Mouse (Mus musculus) liver, embryonic 13.5 days (tissue): ENCODE data around the gene Asap2. TPM values are rescaled to one million over a fixed set of nuclear protein-coding genes. Genes with fewer than 3 reads are reported as not detected.

ENCODE experiments used
- ATAC-seq: fragments of 200-750 bp; cut with Nextera tagmentation; 2 replicates; pipeline ENCODE4 v1.8.0; 2017; ENCODE audit warnings: low read depth, mild to moderate bottlenecking, moderate number of reproducible peaks, moderate library complexity
- DNase-seq: peaks from one replicate; pipeline ENCODE4 v3.0.0; 2022
- H3K27ac ChIP-seq: fragments of 300-500 bp; sonication (generic); 2 replicates; pipeline ENCODE4 v1.5.1; 2015; ENCODE audit warnings: moderate library complexity, mild to moderate bottlenecking, inconsistent platforms
- H3K27me3 ChIP-seq: fragments of 300-500 bp; sonication (generic); 2 replicates; pipeline ENCODE4 v1.6.1; 2015; ENCODE audit warnings: mild to moderate bottlenecking, inconsistent platforms
- H3K36me3 ChIP-seq: fragments of 300-500 bp; sonication (generic); 2 replicates; pipeline ENCODE4 v1.6.1; 2015; ENCODE audit warnings: mild to moderate bottlenecking, inconsistent platforms
- H3K4me1 ChIP-seq: fragments of 300-500 bp; sonication (generic); replicated peaks from 2 replicates; pipeline ENCODE4 v1.6.1; 2015; ENCODE audit warnings: inconsistent platforms
- H3K4me2 ChIP-seq: fragments of 300-500 bp; sonication (generic); 2 replicates; pipeline ENCODE4 v1.6.1; 2015; ENCODE audit warnings: inconsistent platforms, mild to moderate bottlenecking, moderate library complexity
- H3K4me3 ChIP-seq: fragments of 300-500 bp; sonication (generic); replicated peaks from 2 replicates; pipeline ENCODE4 v1.5.1; 2015; ENCODE audit warnings: mild to moderate bottlenecking, inconsistent platforms
- H3K9ac ChIP-seq: fragments of 300-500 bp; sonication (generic); 2 replicates; pipeline ENCODE4 v1.6.1; 2015; ENCODE audit warnings: mild to moderate bottlenecking, inconsistent platforms
- H3K9me3 ChIP-seq: fragments of 300-500 bp; sonication (generic); replicated peaks from 2 replicates; pipeline ENCODE4 v1.6.1; 2016; ENCODE audit warnings: inconsistent platforms
- WGBS: fragments of 180-500 bp; shearing (Covaris S2); methylation state at CpG from one replicate; pipeline ENCODE4 v1.1.7; 2015; ENCODE audit not compliant: insufficient replicate concordance; 5-methylcytosine and 5-hydroxymethylcytosine counted together
- polyA plus RNA-seq: library from polyadenylated mRNA; unstranded; fragments of >200 nt; fragmentation: Nextera tagmentation; extraction: Ambion mirVana; gene quantifications from 2 replicates; pipeline ENCODE4 v1.2.1, GENCODE M21; 2015

Gene Asap2
- polyA plus RNA-seq, 1 experiment from 2014 or later, result 1.1 TPM

DNA sequence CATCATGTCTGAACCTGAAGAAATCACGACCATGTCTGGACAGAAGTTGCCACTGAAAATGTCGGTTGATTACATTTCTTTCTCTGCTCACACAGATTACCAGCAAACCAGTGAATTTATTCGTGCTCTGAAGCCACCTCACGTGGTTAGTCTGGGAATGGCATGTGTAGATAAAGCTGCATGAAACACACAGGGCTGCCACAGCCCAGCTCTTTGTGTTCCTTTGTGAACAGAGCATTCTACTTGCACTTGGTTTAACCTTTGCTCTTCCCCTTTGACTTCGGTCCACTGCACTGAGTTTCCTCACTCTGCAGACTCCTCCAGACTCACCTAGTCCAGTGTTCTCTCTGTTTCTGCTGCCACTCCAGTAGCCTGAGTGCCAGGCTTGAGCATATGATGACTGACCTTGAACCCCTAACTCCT lies 312.1 kb downstream of the Asap2 start:
- Histone ChIP-seq H3K9ac (no peak overlapping the region), H3K27me3 (no peaks in the 10 kb centered on the region), H3K4me2 (no peak overlapping the region), H3K36me3 (peaks cover 86% of the 10 kb centered on the region), H3K4me3 (no peak overlapping the region), H3K27ac (no peak overlapping the region), H3K9me3 (no peaks in the 10 kb centered on the region), H3K4me1 (peaks cover 15% of the 10 kb centered on the region)
- WGBS, result 24% methylated on average over 5 of the region's 5 CpGs
- DNase-seq, result no peak
- ATAC-seq, result peak; percentile 57

- H3K4me3 ChIP-seq, result no peak overlapping the region
- ATAC-seq, result no peak
- H3K27me3 ChIP-seq, result no peaks in the 10 kb centered on the region
- H3K4me1 ChIP-seq, result peaks cover 15% of the 10 kb centered on the region
- no peak for DNase-seq
- 75% methylated on average over 4 of the region's 4 CpGs for WGBS
- H3K4me2 ChIP-seq, result no peak overlapping the region
- H3K36me3 ChIP-seq, result peaks cover 91% of the 10 kb centered on the region
- H3K9ac ChIP-seq, result no peak overlapping the region
- H3K27ac ChIP-seq, result no peak overlapping the region
- H3K9me3 ChIP-seq, result no peaks in the 10 kb centered on the region
Observed at GRCm38 (mm10) chr12:21305741-21306140, 315.5 kb downstream of the Asap2 start.

- Histone ChIP-seq H3K4me3 (no peak overlapping the region), H3K4me2 (no peak overlapping the region), H3K27me3 (no peaks in the 10 kb centered on the region), H3K9me3 (no peaks in the 10 kb centered on the region), H3K27ac (no peak overlapping the region), H3K36me3 (peaks cover 90% of the 10 kb centered on the region), H3K9ac (no peak overlapping the region), H3K4me1 (peaks cover 10% of the 10 kb centered on the region)
- WGBS, result 78% methylated on average over 4 of the region's 4 CpGs
- ATAC-seq (no peak), DNase-seq (no peak)
Observed at GRCm38 (mm10) chr12:21306721-21307120, 316.5 kb downstream of the Asap2 start.

DNA sequence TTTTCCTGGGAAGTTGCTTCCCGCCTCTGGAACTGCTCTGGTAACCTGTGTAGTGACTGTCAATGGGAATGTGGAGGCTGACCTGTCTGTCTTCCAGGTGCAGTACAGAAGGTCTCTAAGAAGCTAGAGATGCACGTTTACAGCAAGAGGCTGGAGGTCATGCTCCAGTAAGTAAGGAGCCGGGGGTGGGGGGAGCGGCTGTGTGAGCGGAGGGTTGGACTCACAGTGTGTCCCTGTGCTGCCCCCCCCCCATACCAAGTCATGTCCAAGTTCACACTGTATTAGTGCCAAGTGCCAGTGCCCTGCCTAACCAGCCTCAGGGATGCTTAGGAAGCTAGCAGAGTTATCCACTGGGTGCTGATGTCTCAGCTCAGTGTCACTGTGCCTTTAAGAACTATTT lies 321.9 kb downstream of the Asap2 start:
- Histone ChIP-seq H3K27ac (no peak overlapping the region), H3K4me2 (no peak overlapping the region), H3K4me3 (no peak overlapping the region), H3K36me3 (peaks cover 75% of the 10 kb centered on the region), H3K4me1 (peaks cover 12% of the 10 kb centered on the region), H3K9me3 (no peaks in the 10 kb centered on the region), H3K27me3 (no peaks in the 10 kb centered on the region), H3K9ac (no peak overlapping the region)
- 86% methylated on average over 5 of the region's 5 CpGs for WGBS
- no peak for ATAC-seq
- DNase-seq, result no peak

DNA sequence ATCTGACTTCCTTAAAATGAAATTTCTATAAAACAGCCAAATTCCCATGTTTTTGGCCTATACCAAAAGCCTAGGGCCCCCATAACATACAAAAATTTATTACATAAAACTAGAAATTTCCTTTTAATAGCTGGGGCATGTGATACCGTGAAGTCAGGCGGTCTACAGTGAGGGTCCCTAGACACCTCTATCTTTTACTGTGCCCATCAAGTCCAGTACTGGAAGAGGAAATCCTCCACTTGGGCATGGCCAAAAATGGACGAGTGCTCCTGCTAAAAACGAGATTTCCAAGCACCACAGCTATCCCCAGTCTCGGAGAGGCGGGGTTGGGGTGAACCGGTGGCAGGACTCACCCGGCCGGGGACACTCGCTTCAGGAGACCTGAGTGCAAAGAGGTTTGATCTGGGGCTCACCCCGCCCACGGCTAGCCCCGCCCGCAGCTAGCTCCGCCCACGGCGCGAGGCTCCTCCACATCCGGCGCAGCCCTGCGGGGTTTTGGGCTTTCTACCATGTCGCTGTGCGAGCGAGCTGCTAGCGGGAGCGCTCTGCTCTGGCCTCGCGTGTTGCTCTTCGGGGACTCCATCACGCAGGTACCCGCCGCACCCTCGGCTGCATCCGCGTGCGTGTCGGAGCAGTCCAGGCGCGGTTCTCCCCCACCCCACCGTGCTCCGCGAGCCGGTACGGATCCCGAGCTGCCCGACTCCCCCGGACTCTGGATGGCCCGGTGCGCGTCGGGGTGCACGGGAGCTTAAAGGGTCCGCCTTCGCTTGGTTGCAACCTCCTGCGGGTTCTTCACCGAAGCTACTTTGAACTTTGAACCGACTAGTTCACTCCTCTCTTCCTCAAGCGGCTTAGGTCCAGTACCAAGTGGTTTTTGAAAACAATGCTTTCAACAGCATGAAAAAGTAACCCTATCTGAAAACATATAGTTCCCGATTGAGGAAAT lies 325.9 kb downstream of the Asap2 start, which contains the start of gene Iah1:
TSS of gene Iah1 (plus strand) at position 467 of the 946 bp plus-strand sequence.
- no peaks in the 10 kb centered on the region for H3K27me3 ChIP-seq
- peak within 1 kb of the TSS; percentile 86 for H3K4me2 ChIP-seq
- H3K36me3 ChIP-seq, result peaks cover 60% of the 10 kb centered on the region
- peak within 1 kb of the TSS; percentile 80 for H3K4me3 ChIP-seq
- peak within 1 kb of the TSS; percentile 80 for H3K9ac ChIP-seq
- H3K4me1 ChIP-seq, result peaks cover 33% of the 10 kb centered on the region
- H3K27ac ChIP-seq, result peak within 1 kb of the TSS; percentile 70
- H3K9me3 ChIP-seq, result no peaks in the 10 kb centered on the region
- 2% methylated on average over 59 of the region's 59 CpGs for WGBS
- DNase-seq (peak; percentile 77), ATAC-seq (peak; percentile 95)

- DNase-seq, result no peak
- Histone ChIP-seq H3K4me3 (peak overlapping the region; percentile 80), H3K27me3 (no peaks in the 10 kb centered on the region), H3K9ac (peak overlapping the region; percentile 80), H3K27ac (peak overlapping the region; percentile 70; the same call in 1 of the 2 replicates), H3K36me3 (peaks cover 60% of the 10 kb centered on the region), H3K4me2 (peak overlapping the region; percentile 86), H3K9me3 (no peaks in the 10 kb centered on the region), H3K4me1 (peaks cover 34% of the 10 kb centered on the region)
- 33% methylated on average over 7 of the region's 7 CpGs for WGBS
- ATAC-seq, result no peak
Observed at GRCm38 (mm10) chr12:21316869-21317265, 326.6 kb downstream of the Asap2 start.

DNA sequence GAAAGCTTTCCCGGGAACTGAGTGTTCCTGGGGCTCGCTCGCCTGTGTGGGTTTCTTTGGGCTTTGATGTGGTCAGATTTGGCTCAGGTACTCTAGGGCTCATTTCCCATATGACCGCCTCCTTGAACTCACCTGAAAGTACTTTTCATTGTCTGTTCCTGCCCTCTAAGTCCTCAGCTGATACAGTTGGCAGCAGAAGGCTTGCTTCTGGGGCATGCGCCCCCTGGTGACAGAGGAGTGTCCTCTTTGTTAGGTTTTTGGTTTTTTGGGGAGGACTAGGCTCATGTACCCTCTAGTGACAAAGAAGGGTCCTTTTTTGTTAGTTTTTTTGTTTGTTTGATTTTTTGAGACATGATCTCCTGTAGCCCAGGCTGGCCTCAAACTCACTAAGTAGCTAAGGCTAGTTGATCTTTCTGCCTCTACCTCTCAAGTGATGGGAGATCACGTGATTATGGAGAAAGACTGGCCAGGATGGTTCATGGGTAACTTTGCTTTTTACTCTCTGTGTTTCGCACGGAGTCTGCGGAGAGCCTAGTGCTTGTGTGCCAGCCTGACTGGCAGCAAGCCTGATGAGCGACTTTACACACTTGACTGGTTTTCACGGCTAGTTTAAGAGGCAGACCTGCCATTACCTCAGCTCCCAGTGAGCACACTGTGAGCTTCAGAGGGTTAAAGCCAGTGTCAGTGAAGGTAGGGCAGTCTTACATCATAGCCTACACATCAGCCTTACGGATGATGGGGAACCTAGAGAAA lies 328.1 kb downstream of the Asap2 start:
- Histone ChIP-seq H3K36me3 (peaks cover 61% of the 10 kb centered on the region), H3K4me3 (no peak overlapping the region), H3K4me1 (peaks cover 34% of the 10 kb centered on the region), H3K27me3 (no peaks in the 10 kb centered on the region), H3K9ac (no peak overlapping the region), H3K9me3 (no peaks in the 10 kb centered on the region), H3K27ac (no peak overlapping the region), H3K4me2 (no peak overlapping the region)
- DNase-seq (peak; percentile 48), ATAC-seq (no peak)
- WGBS, result 71% methylated on average over 12 of the region's 12 CpGs
